Mouse (Mus musculus) brain, embryonic 14.5 days (tissue): ENCODE measurements around the gene Rpl27.

ENCODE experiments used
- CTCF ChIP-seq: fragments of 200-500 bp; IDR thresholded peaks from 2 replicates; pipeline ENCODE4 v1.5.1; 2012; ENCODE audit warnings: inconsistent platforms, mild to moderate bottlenecking, moderate library complexity, borderline replicate concordance; ENCODE audit not compliant: insufficient read depth, insufficient read length; ENCODE audit errors: extremely low read depth
- POLR2A ChIP-seq: fragments of 200-500 bp; IDR thresholded peaks from 2 replicates; pipeline ENCODE4 v1.6.1; 2012; ENCODE audit warnings: mild to moderate bottlenecking, inconsistent platforms, borderline replicate concordance; ENCODE audit not compliant: poor library complexity, insufficient read depth, insufficient read length, severe bottlenecking; ENCODE audit errors: extremely low read depth

GRCm38 (mm10) chr11:101454702-101455101, 12.6 kb downstream of the Rpl27 start:
- TF ChIP-seq CTCF (no peak), POLR2A (no peak)
